Mouse (Mus musculus) olfactory bulb, adult 2 months (tissue): Measurements from ENCODE around the gene St8sia2.
A peak's percentile ranks its signal among the peaks of the same experiment; 100 is the strongest.

Source experiments
- CTCF ChIP-seq: fragments of 200-500 bp; IDR thresholded peaks from 2 replicates; pipeline ENCODE4 v1.5.1; 2012; ENCODE audit warnings: low read depth, mild to moderate bottlenecking, low read length, moderate library complexity; ENCODE audit not compliant: insufficient read depth
- POLR2A ChIP-seq: fragments of 200-500 bp; IDR thresholded peaks from 2 replicates; pipeline ENCODE4 v1.6.1; 2012; ENCODE audit warnings: mild to moderate bottlenecking, low read depth, low read length, moderate library complexity; ENCODE audit not compliant: insufficient read depth

DNA sequence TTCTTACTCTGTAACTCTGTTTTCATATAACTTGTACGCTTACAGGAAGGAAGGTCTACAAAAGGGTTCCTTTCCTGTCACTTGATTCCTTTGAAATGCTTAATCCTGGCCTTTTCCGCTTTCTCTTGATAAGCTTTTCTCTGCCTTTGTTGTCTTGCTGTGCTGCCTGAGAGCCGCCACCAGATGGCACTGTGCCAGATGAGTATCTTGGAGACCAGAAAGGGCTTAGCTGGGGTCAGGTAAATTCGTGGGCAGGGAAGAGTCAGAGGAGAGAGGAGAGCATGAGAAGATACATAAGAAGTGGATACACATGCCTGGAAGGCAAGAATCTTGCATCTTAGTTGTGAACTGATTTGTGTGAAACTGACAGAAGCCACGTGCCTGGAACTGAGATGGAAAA, 11.5 kb upstream of the St8sia2 start:
- TF ChIP-seq CTCF, result 0 out of 2 replicates have a peak, but pooled peaks have one; percentile 45
- no peak for TF ChIP-seq POLR2A
